Mouse (Mus musculus): ENCODE results near the gene Ccdc151. TPM values are rescaled to one million over a fixed set of nuclear protein-coding genes. Genes with fewer than 3 reads are reported as not detected.
A peak's percentile ranks its signal among the peaks of the same experiment; 100 is the strongest.

The Ccdc151 gene
- polyA plus RNA-seq, 1 experiment from 2014 or later: 5.2 TPM

GRCm38 (mm10) chr9:21962416-21963059, 39.9 kb downstream of the Ccdc151 start:
- Histone ChIP-seq H3K9me3 (ENCODE audit: control insufficient read depth, low read length) (no peaks in the 10 kb centered on the region), H3K27me3 (replicated peaks; ENCODE audit: control insufficient read depth, insufficient read depth, low read length) (peaks cover 38% of the 10 kb centered on the region), H3K4me1 (replicated peaks; ENCODE audit: control insufficient read depth, insufficient read depth, low read length) (peaks cover 16% of the 10 kb centered on the region), H3K9ac (replicated peaks; ENCODE audit: low read depth, low read length) (peak overlapping the region; percentile 47), H3K4me2 (ENCODE audit: low read length) (peak overlapping the region; percentile 76), H3K4me3 (replicated peaks; ENCODE audit: low read length) (peak overlapping the region; percentile 44), H3K36me3 (ENCODE audit: control insufficient read depth, insufficient read depth) (no peaks in the 10 kb centered on the region), H3K27ac (ENCODE audit: low read length) (no peak overlapping the region)
- ATAC-seq: peak; percentile 79
- WGBS: 3% methylated on average over 34 of the region's 34 CpGs

DNA sequence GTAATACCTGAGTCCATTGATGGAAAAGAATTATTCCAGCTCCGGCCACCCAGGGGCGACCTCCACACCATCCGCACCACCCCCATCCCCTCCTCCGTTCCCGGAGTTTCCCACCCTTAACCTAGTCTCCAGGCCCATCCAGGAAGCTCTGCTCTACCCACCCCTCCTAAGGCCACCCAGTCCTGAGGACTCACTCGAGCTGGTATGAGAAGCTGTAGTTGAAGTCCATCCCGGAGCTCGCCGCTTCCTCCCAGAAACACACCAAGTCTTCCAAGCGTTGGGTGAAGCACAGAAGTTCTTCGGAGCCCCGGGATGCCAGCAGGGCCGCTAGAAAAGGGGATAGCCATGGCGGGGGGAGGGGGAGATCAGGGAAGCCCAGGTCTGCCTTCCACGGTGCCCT, 40.4 kb downstream of the Ccdc151 start:
- Histone ChIP-seq H3K27me3 (replicated peaks; ENCODE audit: control insufficient read depth, insufficient read depth, low read length) (peaks cover 38% of the 10 kb centered on the region), H3K27ac (ENCODE audit: low read length) (no peak overlapping the region), H3K4me3 (replicated peaks; ENCODE audit: low read length) (peak overlapping the region; percentile 44), H3K4me2 (ENCODE audit: low read length) (peak overlapping the region; percentile 76), H3K9me3 (ENCODE audit: control insufficient read depth, low read length) (no peaks in the 10 kb centered on the region), H3K9ac (replicated peaks; ENCODE audit: low read depth, low read length) (peak overlapping the region; percentile 47), H3K4me1 (replicated peaks; ENCODE audit: control insufficient read depth, insufficient read depth, low read length) (peaks cover 16% of the 10 kb centered on the region), H3K36me3 (ENCODE audit: control insufficient read depth, insufficient read depth) (no peaks in the 10 kb centered on the region)
- under 1% methylated on average over 15 of the region's 15 CpGs for WGBS
- ATAC-seq: peak; percentile 51

DNA sequence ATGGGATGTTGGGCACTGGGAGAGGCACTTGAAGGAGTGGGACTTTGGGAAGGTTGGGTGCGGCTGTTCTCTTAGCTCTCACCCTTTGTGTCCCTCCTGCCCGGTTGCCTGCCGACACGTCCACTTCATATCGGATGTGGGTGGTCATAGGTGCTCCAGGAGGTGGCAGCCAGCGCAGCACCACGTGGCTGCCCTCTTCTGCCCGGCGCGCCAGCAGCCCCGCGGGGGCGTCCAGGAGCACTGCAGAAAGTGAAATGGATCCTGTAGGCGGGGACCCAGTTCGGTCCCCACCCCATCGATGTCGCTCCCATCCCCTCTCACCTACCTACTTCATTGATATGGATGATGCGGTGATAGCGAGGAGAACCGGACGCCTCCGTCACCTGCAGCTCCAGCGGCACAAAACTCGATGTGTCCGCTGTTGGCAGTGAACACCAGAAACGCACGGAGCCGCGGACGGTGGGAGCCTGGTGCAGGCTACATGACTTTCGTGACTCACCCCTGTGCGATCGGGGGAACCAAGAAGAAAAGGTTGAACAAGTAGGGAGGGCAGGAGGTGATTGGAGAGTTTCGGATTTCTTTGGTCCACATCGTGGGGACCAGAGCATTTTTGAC, 41.0 kb downstream of the Ccdc151 start:
- Histone ChIP-seq H3K27me3 (replicated peaks; ENCODE audit: control insufficient read depth, insufficient read depth, low read length) (peaks cover 38% of the 10 kb centered on the region), H3K4me2 (ENCODE audit: low read length) (peak overlapping the region; percentile 76), H3K9ac (replicated peaks; ENCODE audit: low read depth, low read length) (no peak overlapping the region), H3K36me3 (ENCODE audit: control insufficient read depth, insufficient read depth) (no peaks in the 10 kb centered on the region), H3K4me3 (replicated peaks; ENCODE audit: low read length) (peak overlapping the region; percentile 44), H3K9me3 (ENCODE audit: control insufficient read depth, low read length) (no peaks in the 10 kb centered on the region), H3K27ac (ENCODE audit: low read length) (no peak overlapping the region), H3K4me1 (replicated peaks; ENCODE audit: control insufficient read depth, insufficient read depth, low read length) (peaks cover 19% of the 10 kb centered on the region)
- no peak for ATAC-seq
- 1% methylated on average over 35 of the region's 35 CpGs for WGBS

DNA sequence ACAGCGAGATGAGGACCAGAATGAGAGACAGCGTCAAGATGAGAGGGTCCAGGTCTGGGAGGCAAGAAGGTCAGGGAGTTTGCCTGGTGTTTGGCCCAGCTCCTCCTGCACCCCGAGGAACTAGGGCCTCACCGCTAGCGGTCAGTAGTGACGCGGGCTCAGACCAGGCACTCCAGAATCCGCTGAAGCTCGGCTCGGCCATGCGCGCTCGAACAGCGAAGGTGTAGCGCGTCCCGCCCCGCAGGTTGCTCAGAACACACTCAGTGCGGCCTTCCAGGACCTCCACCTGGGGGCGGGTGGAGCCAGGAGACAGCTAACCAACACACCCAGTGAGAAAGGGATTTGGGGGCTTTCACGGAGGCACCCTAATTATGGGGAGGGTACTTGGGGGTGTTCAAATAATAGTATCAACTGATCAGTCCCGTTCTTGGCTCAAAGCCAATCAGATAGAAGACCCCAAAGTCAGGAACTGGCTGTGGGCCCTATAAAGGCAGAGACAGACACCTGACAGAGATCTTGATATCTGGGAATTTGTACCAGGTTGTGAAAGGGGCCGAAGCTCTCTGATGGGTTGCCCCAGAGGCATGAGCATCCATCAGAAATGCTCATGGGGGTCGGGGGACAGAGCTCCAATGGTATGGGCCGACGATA, 41.8 kb downstream of the Ccdc151 start:
- no peak for ATAC-seq
- Histone ChIP-seq H3K36me3 (ENCODE audit: control insufficient read depth, insufficient read depth) (no peaks in the 10 kb centered on the region), H3K9ac (replicated peaks; ENCODE audit: low read depth, low read length) (no peak overlapping the region), H3K27me3 (replicated peaks; ENCODE audit: control insufficient read depth, insufficient read depth, low read length) (peaks cover 38% of the 10 kb centered on the region), H3K4me3 (replicated peaks; ENCODE audit: low read length) (no peak overlapping the region), H3K9me3 (ENCODE audit: control insufficient read depth, low read length) (no peaks in the 10 kb centered on the region), H3K27ac (ENCODE audit: low read length) (no peak overlapping the region), H3K4me1 (replicated peaks; ENCODE audit: control insufficient read depth, insufficient read depth, low read length) (peaks cover 22% of the 10 kb centered on the region), H3K4me2 (ENCODE audit: low read length) (no peak overlapping the region)
- WGBS: 11% methylated on average over 26 of the region's 26 CpGs

GRCm38 (mm10) chr9:21960135-21960534, 42.3 kb downstream of the Ccdc151 start:
- Histone ChIP-seq H3K4me3 (replicated peaks; ENCODE audit: low read length) (no peak overlapping the region), H3K9ac (replicated peaks; ENCODE audit: low read depth, low read length) (no peak overlapping the region), H3K36me3 (ENCODE audit: control insufficient read depth, insufficient read depth) (no peaks in the 10 kb centered on the region), H3K4me2 (ENCODE audit: low read length) (no peak overlapping the region), H3K27ac (ENCODE audit: low read length) (no peak overlapping the region), H3K9me3 (ENCODE audit: control insufficient read depth, low read length) (no peaks in the 10 kb centered on the region), H3K4me1 (replicated peaks; ENCODE audit: control insufficient read depth, insufficient read depth, low read length) (peaks cover 24% of the 10 kb centered on the region), H3K27me3 (replicated peaks; ENCODE audit: control insufficient read depth, insufficient read depth, low read length) (peaks cover 38% of the 10 kb centered on the region)
- WGBS: 49% methylated on average over 9 of the region's 9 CpGs
- ATAC-seq: no peak

- Histone ChIP-seq H3K4me2 (ENCODE audit: low read length) (no peak overlapping the region), H3K4me1 (replicated peaks; ENCODE audit: control insufficient read depth, insufficient read depth, low read length) (peaks cover 29% of the 10 kb centered on the region), H3K36me3 (ENCODE audit: control insufficient read depth, insufficient read depth) (no peaks in the 10 kb centered on the region), H3K27ac (ENCODE audit: low read length) (no peak overlapping the region), H3K27me3 (replicated peaks; ENCODE audit: control insufficient read depth, insufficient read depth, low read length) (peaks cover 38% of the 10 kb centered on the region), H3K4me3 (replicated peaks; ENCODE audit: low read length) (no peak overlapping the region), H3K9ac (replicated peaks; ENCODE audit: low read depth, low read length) (no peak overlapping the region), H3K9me3 (ENCODE audit: control insufficient read depth, low read length) (no peaks in the 10 kb centered on the region)
- no peak for ATAC-seq
- WGBS: 90% methylated on average over 7 of the region's 7 CpGs
Observed at GRCm38 (mm10) chr9:21959244-21959643, 43.2 kb downstream of the Ccdc151 start.

DNA sequence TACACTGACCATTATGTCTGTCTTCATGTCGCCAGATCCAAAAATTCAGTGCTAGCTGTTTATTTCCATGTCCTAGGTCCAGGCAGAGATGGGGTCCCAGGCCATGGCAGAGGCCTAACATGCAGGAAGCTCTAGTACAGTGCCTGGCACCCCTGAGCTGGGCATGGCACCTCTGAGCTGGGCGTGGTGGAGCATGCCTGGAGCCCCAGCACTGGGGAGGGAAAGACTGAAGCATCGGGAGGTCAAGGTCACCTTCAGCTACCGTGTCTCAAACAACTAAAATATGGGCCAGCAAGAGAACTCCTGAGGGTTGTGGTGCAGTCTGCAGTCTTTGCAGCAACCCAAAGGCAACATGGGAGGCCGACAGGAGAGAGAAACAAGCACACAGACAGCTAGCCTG, 44.1 kb downstream of the Ccdc151 start:
- no peaks in the 10 kb centered on the region for H3K9me3 ChIP-seq (ENCODE audit: control insufficient read depth, low read length)
- H3K27me3 ChIP-seq (replicated peaks; ENCODE audit: control insufficient read depth, insufficient read depth, low read length): peaks cover 37% of the 10 kb centered on the region
- 89% methylated on average over 5 of the region's 5 CpGs for whole genome bisulfite sequencing
- peaks cover 37% of the 10 kb centered on the region for H3K4me1 ChIP-seq (replicated peaks; ENCODE audit: control insufficient read depth, insufficient read depth, low read length)
- no peak overlapping the region for H3K9ac ChIP-seq (replicated peaks; ENCODE audit: low read depth, low read length)
- H3K4me3 ChIP-seq (replicated peaks; ENCODE audit: low read length): no peak overlapping the region
- no peaks in the 10 kb centered on the region for H3K36me3 ChIP-seq (ENCODE audit: control insufficient read depth, insufficient read depth)
- H3K27ac ChIP-seq (ENCODE audit: low read length): no peak overlapping the region
- H3K4me2 ChIP-seq (ENCODE audit: low read length): no peak overlapping the region
- no peak for ATAC-seq

DNA sequence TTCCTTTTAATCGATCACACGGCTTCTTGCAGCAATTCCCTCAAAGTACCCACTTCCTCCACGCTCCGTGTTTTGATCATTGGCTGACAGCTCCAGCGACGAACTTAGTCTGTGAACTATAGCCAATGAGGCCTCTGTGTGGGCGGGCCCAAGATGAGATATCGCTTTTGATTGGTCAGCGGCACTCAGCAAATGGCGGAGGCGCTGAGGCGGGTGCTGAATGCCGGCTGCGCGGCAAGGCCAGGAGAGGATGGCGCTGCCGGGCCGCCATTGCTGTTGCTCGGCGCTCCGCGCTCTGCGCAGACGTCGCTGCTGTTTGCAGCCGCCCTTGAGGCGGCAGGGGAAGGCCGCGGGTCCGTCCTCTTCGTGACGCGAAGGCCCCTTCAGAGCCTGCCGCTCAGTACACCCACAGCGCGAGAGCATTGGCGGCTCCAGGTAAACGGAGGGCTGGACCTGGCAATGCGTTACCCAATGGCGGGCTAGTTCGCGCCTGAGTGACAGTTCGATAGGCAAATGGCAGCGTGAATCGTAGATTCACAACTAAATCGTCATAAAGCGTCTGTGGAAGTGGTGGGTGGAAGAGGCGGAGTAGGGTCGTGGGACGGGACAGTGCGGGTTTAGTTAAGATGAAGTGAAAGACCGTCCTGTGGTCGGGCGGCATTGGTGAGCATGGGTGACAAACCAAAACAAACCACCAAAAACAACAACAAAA, 46.7 kb downstream of the Ccdc151 start, which contains the start of gene Swsap1:
Gene Swsap1, plus strand, starts transcription at position 186 of the 712 bp plus-strand sequence.
- Histone ChIP-seq H3K9me3 (ENCODE audit: control insufficient read depth, low read length) (no peaks in the 10 kb centered on the region), H3K9ac (replicated peaks; ENCODE audit: low read depth, low read length) (peak within 1 kb of the TSS; percentile 90), H3K4me1 (replicated peaks; ENCODE audit: control insufficient read depth, insufficient read depth, low read length) (peaks cover 25% of the 10 kb centered on the region), H3K27ac (ENCODE audit: low read length) (peak within 1 kb of the TSS; percentile 97), H3K4me2 (ENCODE audit: low read length) (peak within 1 kb of the TSS; percentile 75), H3K4me3 (replicated peaks; ENCODE audit: low read length) (peak within 1 kb of the TSS; percentile 78), H3K27me3 (replicated peaks; ENCODE audit: control insufficient read depth, insufficient read depth, low read length) (peaks cover 13% of the 10 kb centered on the region), H3K36me3 (ENCODE audit: control insufficient read depth, insufficient read depth) (no peaks in the 10 kb centered on the region)
- ATAC-seq: peak; percentile 98
- under 1% methylated on average over 54 of the region's 54 CpGs for WGBS

- peak; percentile 34 for ATAC-seq
- no peaks in the 10 kb centered on the region for H3K36me3 ChIP-seq (ENCODE audit: control insufficient read depth, insufficient read depth)
- H3K9me3 ChIP-seq (ENCODE audit: control insufficient read depth, low read length): no peaks in the 10 kb centered on the region
- peak overlapping the region; percentile 90 for H3K9ac ChIP-seq (replicated peaks; ENCODE audit: low read depth, low read length)
- H3K27ac ChIP-seq (ENCODE audit: low read length): peak overlapping the region; percentile 97
- peak overlapping the region; percentile 68 for H3K4me2 ChIP-seq (ENCODE audit: low read length)
- H3K4me3 ChIP-seq (replicated peaks; ENCODE audit: low read length): peak overlapping the region; percentile 78
- H3K27me3 ChIP-seq (replicated peaks; ENCODE audit: control insufficient read depth, insufficient read depth, low read length): peaks cover 8% of the 10 kb centered on the region
- H3K4me1 ChIP-seq (replicated peaks; ENCODE audit: control insufficient read depth, insufficient read depth, low read length): peaks cover 25% of the 10 kb centered on the region
- WGBS: 3% methylated on average over 18 of the region's 18 CpGs
Observed at GRCm38 (mm10) chr9:21955225-21955569, 47.2 kb downstream of the Ccdc151 start.

All from forebrain, embryonic 16.5 days (tissue).